Mouse (Mus musculus) right cerebral cortex, postnatal 36 days (tissue): ENCODE measurements around the gene Btn1a1.

Experiments used
- DNase-seq, 2 experiments: peaks; one replicate each; pipeline ENCODE4 v3.0.0; 2022; ENCODE audit warnings: low spot score in 2 of 2, mixed read lengths in 1 of 2

The Btn1a1 gene

DNA sequence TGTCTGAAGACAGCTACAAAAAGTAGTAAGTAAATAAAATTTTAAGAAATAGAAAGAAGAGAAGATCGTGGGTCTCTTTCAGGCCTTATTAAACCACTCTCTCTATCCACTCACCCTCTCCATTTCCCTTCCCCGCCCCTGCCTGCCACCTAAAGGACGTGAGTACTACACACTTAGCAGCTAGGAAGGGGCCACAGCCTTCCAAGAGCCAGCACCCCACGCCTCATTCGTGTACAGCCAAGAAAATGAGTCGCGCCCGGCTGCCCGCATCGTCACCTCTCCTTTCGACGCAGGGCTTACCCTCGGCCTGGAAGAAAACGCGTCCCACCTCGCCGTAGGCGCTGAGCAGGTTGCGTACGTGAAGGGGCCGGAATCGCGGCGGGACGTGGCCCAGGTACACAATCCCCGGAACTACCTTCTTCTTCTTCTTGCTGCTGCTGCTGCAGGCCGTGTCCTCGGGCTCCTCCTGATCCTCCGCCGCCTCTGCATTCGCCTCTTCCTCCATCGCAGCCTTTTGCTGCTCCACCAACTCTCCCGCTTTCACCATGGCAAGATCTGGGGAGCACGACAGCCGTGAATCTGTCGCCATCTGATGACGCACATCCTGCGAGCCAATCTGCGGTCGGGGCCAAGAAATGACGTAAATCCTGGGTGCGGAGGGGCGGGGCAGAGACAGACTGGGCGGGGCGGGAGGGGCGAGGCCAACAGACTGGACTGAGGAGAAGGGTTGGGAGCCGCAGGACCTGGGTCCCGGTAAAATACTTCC, 42.2 kb downstream of the Btn1a1 start, which contains the start of gene Abt1:
Gene Abt1 (minus strand): TSS at position 581 of the 766 bp plus-strand sequence.
- peak; percentile 91 to 93 for DNase-seq

- no peak for DNase-seq
Measured at GRCm38 (mm10) chr13:23422351-23422750, 43.4 kb downstream of the Btn1a1 start.

GRCm38 (mm10) chr13:23412630-23413521, 52.8 kb downstream of the Btn1a1 start:
- DNase-seq = peak; percentile 72 to 81

DNA sequence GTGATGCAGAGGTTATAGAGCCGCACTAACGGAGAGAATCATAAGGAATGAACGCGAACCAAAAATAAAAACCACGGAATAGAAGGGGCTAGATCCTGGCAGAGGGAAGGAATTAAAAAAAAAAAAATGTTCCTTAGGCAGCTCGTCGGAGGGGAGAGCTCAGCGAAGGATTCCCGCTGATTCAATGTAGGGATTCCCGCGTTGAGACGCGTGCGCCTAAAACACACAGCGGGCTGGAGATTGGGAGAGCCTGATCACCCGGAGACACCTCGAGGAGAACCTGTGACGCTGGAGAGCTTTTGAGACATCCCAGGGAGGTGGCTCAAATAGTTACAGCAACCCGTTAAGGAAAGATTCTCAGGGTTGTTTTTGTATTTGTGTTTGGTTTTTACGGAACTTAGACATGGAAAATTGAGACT, 53.5 kb downstream of the Btn1a1 start:
- no peak for DNase-seq

- no peak for DNase-seq
Measured at GRCm38 (mm10) chr13:23411311-23412210, 54.1 kb downstream of the Btn1a1 start.

- no peak for DNase-seq
Measured at GRCm38 (mm10) chr13:23410632-23411031, 55.1 kb downstream of the Btn1a1 start.
